ENCODE assay signal across 8 mouse cellular contexts in the genomic region with DNA sequence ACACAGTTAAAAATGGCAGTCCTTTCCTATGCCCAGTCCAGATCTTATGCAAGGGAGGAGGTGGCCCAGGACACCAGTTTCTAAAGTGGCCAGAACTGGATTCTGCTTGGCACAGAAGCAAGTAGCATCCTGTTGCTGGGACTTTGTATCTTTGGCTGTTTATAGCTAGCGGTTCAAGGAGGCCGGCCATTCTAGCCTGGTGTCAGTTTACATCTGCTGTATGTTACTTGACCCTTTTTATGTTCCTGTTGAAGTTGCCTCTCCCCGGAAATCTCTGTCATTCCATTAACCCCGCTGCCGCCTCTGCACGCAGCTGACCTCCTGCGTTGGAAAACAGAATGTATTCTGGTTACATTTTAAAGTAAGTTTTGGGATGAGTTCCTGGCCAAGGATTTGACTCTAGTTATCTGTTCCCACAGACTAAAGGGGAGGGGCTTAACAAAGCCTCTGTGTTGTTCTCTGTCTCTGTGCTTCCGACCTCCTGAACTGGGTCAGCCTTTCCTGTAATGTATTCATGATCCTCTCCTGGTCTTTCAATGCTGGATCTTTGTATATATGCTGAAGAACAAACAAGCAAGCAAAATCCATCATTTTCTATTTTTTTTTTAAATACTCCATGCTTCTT.
DNase-seq lines count a peak whose midpoint lies in the region; ATAC-seq lines count a peak whose summit lies in the region.

No protein-coding gene starts in this region.

- H3K9me3 ChIP-seq in heart, embryonic 14.5 days (ENCODE audit: control insufficient read depth, low read length) = peaks cover 5% of the 10 kb centered on the region
- peaks cover 14% of the 10 kb centered on the region; the same call in 1 of the 2 replicates for H3K9me3 ChIP-seq in limb, embryonic 13.5 days

- no peak for ATAC-seq in heart, embryonic 14.5 days (ENCODE audit: insufficient number of reproducible peaks, insufficient read depth, low FRiP score, low read depth)
- ATAC-seq in limb, embryonic 13.5 days (ENCODE audit: low FRiP score, low read depth) = peak; percentile 44; the same call in 1 of the 2 replicates

- H3K4me3 ChIP-seq in heart, embryonic 14.5 days (ENCODE audit: control insufficient read depth in 1 of 2, insufficient read depth in 1 of 2, low read depth in 1 of 2, low read length in 2 of 2) = peak overlapping the region; percentile 14 to 16; a peak in 3 of 4 replicates
- no peak overlapping the region for H3K4me3 ChIP-seq in limb, embryonic 13.5 days

- H3K27ac ChIP-seq in heart, embryonic 14.5 days (replicated peaks in 1 of 2; ENCODE audit: control insufficient read depth in 1 of 2, insufficient read depth in 1 of 2, low read depth in 2 of 2, low read length in 2 of 2) = peak overlapping the region; percentile 83 to 84
- H3K27ac ChIP-seq in limb, embryonic 13.5 days = no peak overlapping the region

- WGBS in heart, embryonic 14.5 days = 5% methylated on average over 8 of the region's 8 CpGs
- 3% methylated on average over 8 of the region's 8 CpGs for WGBS in limb, embryonic 13.5 days

- H3K36me3 ChIP-seq in heart, embryonic 14.5 days (ENCODE audit: control insufficient read depth, insufficient read depth, low read length) = no peaks in the 10 kb centered on the region
- no peaks in the 10 kb centered on the region for H3K36me3 ChIP-seq in limb, embryonic 13.5 days

- H3K4me1 ChIP-seq in heart, embryonic 14.5 days (ENCODE audit: control insufficient read depth in 2 of 2, insufficient read depth in 2 of 2, low read length in 2 of 2) = peaks cover 9 to 26% of the 10 kb centered on the region in 2 experiments
- peaks cover 6% of the 10 kb centered on the region; the same call in 1 of the 2 replicates for H3K4me1 ChIP-seq in limb, embryonic 13.5 days

- no peak overlapping the region for H3K9ac ChIP-seq in heart, embryonic 14.5 days (ENCODE audit: low read length)
- no peak overlapping the region for H3K9ac ChIP-seq in limb, embryonic 13.5 days

- peak; percentile 39 for DNase-seq in ZHBTc4 (ENCODE audit: low read depth, low spot score)
- DNase-seq in embryo, embryonic 11.5 days (ENCODE audit: low read depth, low spot score) = peak; percentile 29
- no peak for DNase-seq in right cerebral cortex, adult 18-20 months
- no peak for DNase-seq in ovary, adult 18-20 months (ENCODE audit: low spot score)
- DNase-seq in layer of hippocampus, postnatal 14 days (ENCODE audit: low spot score in 2 of 2) = no peak
- no peak for DNase-seq in spleen, postnatal 4 days (ENCODE audit: low spot score in 2 of 2)

- H3K4me2 ChIP-seq in heart, embryonic 14.5 days (ENCODE audit: low read length) = peak overlapping the region; percentile 56
- peak overlapping the region; percentile 36; the same call in 1 of the 2 replicates for H3K4me2 ChIP-seq in limb, embryonic 13.5 days (replicated peaks)

- no peaks in the 10 kb centered on the region for H3K27me3 ChIP-seq in heart, embryonic 14.5 days (ENCODE audit: control insufficient read depth, insufficient read depth, low read length)
- no peaks in the 10 kb centered on the region for H3K27me3 ChIP-seq in limb, embryonic 13.5 days

Comparison
In these comparisons a context has a peak if more than half of its experiments do, and no peak if none do; other contexts are left out.
1. DNase-seq: peak in ZHBTc4 (single experiment) and embryo, embryonic 11.5 days (single experiment); none in right cerebral cortex, adult 18-20 months (single experiment), ovary, adult 18-20 months (single experiment), layer of hippocampus, postnatal 14 days (0 of 2) and spleen, postnatal 4 days (0 of 2).